Mouse (Mus musculus): ENCODE results near the gene Tjp2.
A peak's percentile ranks its signal among the peaks of the same experiment; 100 is the strongest.
"Not testable (repeated sequence)": the region's sequence is repeated elsewhere in the genome, so short reads cannot be mapped to it uniquely, and the experiment has no call there.

The Tjp2 gene

DNA sequence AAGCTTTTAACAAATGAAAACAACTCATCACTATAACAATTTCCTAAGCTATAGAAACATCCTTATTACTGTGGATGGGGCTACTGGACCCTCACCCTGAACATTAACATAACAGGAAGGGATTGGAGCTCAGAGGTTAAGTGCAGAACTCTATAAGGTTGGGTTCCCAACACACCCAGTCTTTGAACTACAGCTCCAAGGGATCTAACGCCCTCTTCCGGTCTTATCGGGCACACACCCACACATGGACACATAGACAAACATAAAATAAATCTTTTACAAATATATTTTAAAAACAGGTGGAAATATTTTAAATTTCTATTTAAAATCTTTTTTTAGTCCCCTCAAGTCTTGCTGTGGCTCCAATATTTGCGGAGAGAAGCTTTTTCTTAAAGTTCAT is 3.4 kb downstream of the Tjp2 start:
- no peak for DNase-seq (ENCODE audit: inconsistent ontology term)

DNA sequence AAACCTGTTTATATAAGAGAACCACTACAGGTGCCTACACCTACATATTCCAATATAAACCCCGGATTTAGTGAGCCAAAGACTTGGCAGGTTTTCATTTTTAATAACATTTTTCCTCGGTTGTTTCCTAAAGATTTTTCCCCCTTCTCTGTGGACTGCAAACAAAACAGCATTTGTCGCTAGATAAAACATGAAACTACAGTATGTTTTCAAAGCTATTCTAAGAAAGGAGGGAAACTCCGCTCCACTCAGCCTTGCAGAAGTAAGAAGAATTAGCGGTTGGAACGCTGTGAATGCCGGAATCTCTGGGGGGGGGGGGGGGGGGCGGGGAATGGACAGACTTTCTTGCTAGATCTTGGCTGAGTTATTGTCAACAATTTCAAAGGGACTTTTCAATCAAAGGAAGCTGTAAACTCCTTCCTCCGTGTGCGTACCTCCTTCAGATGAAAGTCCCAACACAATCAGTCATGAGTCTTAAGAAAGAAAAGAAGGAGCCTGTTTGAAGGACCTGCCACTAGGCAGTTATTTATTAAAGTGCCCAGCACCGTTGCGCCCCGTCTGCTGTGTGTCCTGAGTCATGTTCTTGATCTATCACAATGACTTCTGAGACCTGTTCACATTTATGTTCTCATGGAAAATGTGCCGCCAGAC is 3.9 kb downstream of the Tjp2 start:
- DNase-seq (ENCODE audit: inconsistent ontology term) = peak; percentile 75

DNA sequence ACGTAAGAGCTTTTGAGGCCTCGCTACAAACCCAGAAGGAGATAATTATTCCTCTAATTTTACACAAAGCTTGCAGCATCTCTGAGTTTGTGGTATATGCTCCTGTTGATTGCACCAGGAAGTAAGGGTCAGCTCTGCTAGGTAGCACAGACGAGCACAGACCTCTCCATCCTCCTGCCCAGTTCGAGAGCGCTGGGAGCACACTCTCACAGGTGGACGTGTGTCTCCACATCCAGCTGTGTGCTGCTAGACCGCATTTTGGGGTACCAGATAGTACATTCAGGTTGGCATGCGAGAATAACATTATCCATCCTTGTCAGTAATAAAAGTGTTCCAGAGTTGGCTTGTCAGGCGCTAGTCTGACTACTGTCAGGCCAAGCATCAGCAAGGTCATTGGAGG is 5.8 kb downstream of the Tjp2 start:
- no peak for DNase-seq (ENCODE audit: inconsistent ontology term)

DNA sequence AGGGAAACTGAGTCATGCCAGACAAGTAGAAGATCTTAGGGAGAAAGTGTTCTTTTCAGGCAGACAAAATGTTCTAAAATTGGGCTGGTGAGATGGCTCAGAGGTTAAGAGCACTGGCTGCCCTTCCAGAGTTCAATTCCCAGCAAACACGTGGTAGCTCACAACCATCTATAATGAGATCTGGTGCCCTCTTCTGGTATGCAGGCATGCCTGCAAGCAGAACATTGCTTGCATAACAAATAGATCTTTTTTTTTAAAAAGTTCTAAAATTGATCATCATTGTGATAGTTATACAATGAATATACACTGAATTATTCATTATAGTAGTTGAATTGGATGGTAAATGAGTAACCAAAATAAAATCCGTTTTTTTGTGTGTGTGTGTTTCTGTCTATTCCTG is 6.5 kb downstream of the Tjp2 start:
- DNase-seq (ENCODE audit: inconsistent ontology term) = no peak

DNA sequence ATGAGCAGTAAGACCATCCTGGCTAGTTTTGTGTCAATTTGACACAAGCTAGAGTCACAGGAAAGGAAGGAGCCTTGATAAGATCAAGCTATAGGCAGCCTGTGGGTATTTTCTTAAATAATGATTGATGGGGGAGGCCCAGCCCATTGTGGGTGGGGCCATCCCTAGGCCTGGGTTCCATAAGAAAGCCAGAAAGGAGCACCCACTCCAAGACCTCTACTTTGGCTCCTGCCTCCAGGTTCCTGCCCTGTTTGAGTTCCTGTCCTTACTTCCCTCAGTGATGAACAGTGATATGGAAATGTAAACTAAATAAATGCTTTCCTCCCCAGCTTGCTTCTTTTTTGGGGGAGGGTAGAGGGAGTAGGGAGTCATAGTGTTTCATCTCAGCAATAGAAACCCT is 7.0 kb downstream of the Tjp2 start:
- no peak for DNase-seq (ENCODE audit: inconsistent ontology term)

DNA sequence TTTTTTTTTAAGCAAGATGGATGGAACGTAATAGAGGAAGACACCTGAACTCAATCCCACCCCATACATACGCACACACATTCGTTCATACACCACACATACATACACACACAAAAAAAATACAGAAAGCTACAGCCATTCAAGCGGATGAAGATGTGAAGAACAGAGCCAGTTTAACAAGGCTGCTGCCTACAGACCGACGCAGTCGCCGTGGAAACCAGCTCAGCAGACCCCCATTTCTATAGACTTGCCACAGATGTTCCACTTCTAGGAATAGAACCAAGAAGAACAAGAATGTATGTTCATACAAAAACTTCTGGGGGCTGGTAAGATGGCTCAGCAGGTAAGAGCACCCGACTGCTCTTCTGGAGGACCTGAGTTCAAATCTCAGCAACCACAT is 8.1 kb downstream of the Tjp2 start:
- no peak for DNase-seq (ENCODE audit: inconsistent ontology term)

DNA sequence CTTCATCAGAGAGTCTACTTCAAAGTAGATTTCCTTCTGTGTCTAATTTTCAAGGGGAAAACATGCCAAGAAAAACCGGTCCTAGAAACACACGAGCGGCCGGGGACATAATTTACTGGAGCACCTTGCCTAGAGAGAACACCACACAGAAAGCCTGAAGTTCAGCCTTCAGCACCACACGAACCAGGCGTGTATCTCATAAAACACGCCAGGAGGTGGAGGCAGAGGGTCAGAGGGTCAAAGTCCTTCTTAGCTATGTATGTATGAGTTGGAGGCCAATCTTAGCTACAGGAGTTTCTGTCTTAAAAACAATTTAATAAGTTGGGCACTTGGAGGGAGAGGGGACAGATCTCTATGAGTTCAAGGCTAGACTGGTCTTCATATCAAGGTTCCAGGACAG is 9.9 kb downstream of the Tjp2 start:
- DNase-seq (ENCODE audit: inconsistent ontology term) = no peak

DNA sequence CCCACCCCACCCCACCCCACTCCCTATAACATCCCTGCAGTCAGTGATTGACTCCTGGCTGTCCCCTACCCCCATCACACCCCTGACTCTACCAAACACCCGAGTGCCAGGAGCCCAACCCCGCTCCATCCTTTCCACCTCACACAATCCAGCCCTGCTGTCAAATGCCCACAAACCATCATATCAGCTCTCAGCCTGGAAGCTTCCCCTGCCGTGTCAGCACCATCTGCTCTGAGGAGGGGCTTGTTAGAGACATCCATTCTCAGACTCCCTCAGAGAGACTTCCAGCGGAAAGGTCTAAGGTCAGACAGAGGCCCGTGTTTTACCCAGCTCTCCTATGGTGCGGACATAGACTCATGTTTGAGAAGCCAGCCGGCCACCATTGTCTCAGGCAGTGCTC is 11.5 kb downstream of the Tjp2 start:
- DNase-seq (ENCODE audit: inconsistent ontology term) = no peak

DNA sequence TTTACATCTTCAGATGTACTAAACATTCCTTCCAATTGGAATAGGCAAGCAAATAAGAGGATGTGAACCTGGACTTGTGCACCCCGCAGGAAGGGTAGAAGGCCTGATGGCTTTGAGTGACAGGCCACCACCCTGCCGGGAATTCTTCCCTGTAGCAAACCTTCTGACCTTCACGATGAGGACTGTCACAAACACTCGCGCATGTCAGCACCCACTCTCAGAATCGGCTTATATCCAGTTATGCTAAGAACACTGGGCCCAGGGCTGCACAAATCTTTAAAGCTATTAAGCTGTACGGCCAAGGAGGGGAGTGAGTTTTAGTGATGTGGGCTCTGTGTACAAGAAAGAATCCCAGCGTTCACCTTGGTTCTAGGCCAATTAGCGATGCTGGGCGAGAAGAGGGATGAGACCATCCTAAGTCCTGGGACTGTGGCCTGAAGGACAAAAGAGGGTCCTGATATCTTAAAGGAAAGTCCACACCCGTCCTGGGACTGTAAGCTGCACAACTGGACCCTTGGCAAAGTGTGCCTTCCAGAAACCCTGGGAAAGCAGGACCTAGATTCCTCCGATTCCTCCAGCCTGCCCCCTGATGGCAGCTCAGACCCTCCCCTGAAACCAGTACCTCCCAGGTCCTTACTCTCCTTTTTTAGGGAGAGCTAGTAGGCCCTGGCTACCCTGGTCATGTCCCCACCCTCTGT is 12.1 kb downstream of the Tjp2 start:
- DNase-seq (ENCODE audit: inconsistent ontology term) = no peak

DNA sequence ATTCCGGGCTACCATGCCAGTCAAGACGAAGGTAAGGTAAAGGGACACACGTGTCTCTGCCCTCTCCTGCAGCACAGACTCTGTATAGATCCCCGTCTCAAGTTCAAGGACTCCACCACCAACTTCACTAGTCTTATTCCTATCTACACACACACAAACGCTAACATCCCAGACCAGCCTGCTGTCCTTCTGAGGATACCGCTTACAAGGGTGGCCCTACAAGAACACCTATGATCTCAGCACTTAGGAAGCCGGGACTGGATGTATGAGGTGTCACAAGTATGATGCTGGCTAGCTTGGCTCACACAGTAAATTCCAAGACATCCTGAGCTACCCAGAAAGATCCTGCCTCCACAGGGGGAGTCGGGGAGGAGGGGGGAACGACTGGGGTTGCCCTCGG is 13.7 kb downstream of the Tjp2 start:
- peak; percentile 22 for DNase-seq (ENCODE audit: inconsistent ontology term)

DNA sequence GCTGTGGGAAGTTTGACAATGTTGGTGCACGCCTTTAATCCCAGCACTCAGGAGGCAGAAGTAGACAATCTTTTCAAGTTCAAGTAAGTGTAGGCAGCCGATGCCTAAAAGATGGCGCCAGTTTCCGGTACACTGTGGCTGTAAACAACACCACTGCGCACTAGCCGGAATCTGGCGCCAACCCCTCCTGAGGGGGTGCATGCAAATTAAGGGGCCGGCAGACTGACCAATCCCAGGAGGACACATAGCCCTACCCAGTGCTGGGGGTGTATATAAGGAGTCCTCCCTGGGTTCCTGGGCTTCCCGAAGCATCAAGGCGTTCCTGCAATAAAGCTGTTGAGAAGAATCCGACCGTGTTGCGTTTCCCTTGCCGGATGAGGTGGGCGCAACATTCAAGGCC is 15.3 kb downstream of the Tjp2 start:
- no peak for DNase-seq (ENCODE audit: inconsistent ontology term)

DNA sequence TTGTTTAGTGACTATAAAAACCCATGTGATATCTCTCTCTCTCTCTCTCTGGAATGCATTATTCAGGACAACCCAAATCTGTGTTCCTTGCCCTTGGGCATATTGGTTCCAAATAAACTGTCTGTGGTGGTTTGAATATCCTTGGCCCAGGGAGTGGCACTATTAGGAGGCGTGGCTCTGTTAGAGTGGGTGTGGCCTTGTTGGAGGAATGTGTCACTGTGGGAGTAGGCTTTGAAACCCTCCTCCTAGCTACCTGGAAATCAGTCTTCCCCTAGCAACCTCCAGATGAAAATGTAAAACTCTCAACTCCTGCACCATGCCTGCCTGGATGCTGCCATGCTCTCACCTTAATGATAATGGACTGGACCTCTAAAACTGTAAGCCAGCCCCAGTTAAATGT is 16.9 kb downstream of the Tjp2 start:
- DNase-seq (ENCODE audit: inconsistent ontology term) = no peak

DNA sequence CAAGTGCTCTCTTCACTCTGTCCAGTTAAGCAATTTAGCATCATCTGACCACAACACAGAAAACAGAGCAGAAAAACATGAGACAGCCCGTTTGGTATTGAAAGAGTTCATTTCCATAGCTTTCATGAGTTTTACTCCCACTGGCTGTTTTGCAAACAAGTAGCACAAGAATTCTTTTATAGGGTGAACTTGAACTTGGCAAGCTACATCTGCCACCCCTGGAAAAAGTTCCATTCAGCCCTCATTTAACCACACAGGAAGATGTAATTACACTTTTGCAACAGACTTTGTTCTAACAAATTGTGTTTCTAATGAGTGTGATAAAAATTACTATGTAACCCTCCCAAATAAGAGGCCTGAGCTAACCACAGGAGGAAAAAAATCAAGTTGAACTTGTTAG is 19.8 kb downstream of the Tjp2 start:
- DNase-seq (ENCODE audit: inconsistent ontology term) = peak; percentile 88

DNA sequence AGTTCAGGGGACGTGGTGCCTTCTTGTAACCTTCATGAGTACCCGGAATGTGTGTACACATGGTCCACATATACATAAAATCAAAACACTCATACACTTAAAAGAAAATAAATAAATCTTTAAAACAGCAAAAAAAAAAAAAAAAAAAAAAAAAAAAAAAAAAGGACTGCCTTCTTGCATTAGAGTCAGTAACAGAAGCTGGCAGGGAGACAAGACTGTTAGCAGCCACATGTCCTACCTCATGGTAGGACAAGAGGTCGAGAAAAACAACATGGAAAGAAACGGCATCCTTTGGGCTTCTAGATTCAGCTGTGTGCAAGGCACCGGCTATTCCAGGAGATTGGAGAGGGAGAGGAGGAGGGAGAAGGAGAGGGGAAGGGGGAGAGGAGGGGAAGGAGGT is 23.0 kb downstream of the Tjp2 start:
- no peak for DNase-seq (ENCODE audit: inconsistent ontology term)

DNA sequence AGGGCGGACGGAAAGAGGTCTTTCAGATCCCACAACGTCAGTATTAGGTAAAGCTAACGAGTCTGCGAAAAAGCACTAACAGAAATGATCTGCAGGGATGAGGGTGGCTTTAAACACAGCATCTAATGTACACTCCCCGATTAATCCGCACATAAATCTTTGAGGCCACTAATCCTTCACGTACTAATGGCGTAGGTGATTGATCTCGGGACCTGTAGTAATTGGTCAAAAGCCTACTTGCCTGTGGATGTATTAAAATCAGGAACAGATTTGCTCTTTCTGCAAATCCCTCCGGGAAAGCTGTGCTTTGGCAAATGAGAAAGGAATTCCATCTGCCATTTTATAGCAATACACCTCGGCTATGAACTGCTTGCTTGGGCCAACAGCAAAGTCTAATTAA is 24.3 kb downstream of the Tjp2 start:
- DNase-seq (ENCODE audit: inconsistent ontology term) = no peak

DNA sequence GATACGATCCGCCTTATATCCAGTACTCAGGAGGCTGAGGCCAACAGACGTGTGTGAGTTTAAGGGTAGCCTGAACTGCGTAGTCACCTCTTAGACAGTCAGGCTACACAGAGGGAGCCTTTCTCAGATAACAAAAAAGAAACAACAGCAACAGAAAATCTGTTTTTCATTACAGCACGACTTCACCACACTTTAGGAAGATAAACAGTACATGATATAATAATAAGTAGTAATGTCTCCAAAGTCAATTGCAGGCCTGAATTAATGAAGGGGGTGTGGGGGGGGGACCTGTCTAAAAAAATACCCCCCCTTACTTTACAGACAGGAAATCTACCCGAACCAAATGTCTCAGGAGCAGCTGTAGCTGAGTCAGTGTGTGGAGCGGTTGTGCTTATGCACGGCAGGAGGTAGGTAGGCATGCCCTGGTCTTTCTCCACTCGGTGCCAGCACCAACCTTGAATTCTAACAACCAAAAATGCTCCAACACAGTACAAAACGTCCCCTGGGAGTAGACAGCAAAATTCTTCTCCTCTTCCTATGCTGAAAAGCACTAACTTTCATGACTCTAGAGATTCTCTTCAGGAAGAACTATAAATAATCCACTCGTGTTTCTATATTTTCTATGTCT is 26.0 kb downstream of the Tjp2 start:
- no peak for DNase-seq (ENCODE audit: inconsistent ontology term)

DNA sequence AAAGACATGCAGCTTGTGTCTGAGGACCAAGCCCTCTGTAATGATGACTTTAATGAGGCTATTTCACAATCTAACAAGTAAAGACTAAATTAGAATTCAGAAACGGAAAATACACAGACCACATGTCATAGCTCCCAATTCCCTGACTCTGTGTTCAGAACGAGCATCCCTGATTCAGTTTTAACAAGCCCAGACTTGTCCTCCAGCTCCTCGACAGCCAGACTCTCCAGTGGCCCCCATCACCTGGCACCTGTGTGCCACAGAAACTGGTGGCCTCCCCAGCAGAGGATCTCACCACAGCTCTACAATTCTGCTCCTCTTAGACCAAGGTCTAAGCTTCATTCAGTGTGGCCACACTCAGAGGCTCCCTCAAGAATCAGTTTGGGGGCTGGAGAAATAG is 27.5 kb downstream of the Tjp2 start:
- DNase-seq (ENCODE audit: inconsistent ontology term) = no peak

DNA sequence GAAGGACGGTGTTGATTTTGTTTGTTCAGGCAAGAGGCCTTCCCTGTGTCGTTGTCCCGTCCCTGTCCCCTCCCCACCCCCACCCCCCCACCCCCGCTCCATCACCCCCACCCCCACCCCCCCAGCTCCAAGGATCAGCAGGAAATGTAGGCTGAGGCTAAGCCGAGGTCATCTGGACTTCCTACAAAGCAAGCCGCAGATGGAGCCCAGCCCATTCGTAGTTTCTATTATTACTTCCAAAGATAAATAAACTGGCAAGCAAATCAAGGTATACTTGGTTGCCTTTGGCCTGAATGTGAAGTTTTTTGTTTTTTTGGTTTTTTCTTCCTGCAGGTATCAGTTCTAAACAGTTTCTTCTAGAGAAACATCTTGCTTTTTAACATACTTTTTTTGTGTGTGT is 29.6 kb downstream of the Tjp2 start:
- DNase-seq (ENCODE audit: inconsistent ontology term) = no peak

DNA sequence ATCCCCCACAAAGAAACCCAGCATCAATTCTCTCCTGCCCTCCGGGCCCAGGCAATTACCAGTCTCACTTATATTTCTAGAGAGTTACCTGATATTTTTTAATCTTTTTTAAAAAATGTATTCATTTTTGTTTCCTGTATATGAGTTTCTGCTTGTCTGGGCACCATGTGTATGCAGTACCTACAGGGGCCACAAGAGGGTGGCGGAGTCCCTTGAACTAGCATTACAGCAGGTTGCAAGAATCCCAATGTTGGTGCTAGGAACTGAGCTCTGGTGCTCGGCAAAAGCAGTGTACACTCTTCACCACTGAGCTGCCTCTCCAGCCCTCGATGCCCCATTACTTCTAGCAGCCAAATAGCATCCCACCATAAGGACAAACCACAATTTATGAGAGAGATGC is 30.6 kb downstream of the Tjp2 start:
- peak; percentile 13 for DNase-seq (ENCODE audit: inconsistent ontology term)

DNA sequence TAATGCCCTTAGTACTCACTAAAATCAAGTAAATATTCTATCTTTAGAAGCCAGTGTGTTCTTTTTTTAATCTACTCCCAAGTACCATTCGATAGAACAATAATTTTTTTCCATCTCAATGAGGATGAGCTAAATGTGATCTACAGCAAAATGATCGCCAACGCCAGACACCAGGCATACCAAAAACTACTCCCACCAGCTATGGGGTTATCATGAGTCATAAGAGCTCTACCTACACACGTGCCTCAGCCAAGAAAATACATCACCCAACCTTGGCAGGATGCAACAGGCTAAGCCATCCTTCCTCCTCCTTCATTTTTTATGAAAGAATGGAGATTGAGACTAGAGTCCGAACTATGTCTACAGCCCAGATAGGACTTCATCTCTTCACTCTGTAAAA is 31.9 kb downstream of the Tjp2 start:
- DNase-seq (ENCODE audit: inconsistent ontology term) = no peak

DNA sequence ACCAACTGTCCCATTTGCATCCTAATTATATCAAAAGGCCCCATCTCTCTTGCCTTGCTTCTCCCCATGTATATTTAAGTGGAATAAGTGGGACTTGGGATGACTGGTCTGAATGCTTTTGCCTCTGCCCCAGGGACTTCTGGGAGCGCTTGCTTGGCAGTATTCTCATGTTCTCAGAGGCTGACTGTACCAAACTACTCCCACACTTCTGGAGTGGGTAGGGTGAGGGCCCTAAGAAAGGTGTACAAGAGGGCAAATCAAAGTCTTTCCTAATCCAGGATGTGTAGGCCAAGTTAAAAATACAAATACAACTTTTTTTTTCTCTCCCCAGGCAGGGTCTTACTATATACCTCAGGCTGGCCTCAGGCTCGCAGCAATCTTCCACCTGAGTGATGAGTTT is 37.0 kb downstream of the Tjp2 start:
- no peak for DNase-seq (ENCODE audit: inconsistent ontology term)

DNA sequence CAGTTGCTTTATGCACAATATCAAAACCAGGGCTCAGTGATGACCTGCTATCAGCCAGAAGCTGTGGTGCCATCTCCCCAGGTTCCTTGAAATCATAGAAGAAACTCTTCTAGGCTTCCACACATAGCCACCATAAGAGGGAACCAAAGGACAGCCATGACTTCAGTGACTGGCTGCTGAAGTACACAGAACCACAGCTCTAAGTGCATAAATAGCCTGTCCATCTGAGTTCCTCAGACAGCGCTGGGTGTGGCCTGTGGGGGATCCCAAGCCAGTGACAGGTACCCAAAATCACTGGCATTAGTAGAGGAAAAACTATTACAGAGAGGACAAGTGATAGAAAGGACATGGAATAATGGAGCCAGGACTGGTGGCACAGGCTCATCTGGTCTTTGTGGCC is 37.5 kb downstream of the Tjp2 start:
- DNase-seq (ENCODE audit: inconsistent ontology term) = not testable (repeated sequence)

DNA sequence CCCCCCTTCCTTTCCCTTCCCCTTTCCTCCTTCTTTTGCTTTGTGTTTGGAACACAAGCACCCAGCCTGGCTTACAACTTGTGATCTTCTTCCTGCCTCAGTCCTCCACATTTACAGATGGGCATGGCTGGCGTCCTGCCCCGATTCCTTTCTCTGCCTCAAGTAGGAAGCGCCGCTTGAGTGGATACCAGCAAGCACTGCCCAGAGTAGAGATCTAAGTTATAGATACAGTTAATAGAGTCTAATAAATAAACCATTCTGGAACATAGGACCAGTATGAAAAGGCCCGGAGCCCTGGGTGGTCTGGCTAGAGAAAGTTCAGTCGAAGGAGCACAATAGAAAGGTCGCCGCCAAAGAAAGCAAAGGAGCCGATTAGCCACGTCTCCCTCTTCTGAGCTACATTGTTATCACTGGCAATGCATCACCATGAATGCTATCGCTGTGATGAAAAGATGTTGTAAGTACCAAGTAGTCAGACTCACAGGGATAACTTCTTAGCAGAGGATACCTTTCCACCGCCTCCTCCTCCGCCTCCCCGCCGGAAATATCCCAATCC is 41.1 kb downstream of the Tjp2 start:
- no peak for DNase-seq (ENCODE audit: inconsistent ontology term)

Data from Muller cell, postnatal 12 days (primary cell).